Mouse (Mus musculus): Measurements from ENCODE around the gene Polr2m. TPM values are rescaled to one million over a fixed set of nuclear protein-coding genes. Genes with fewer than 3 reads are reported as not detected.
"Not testable (repeated sequence)": the region's sequence is repeated elsewhere in the genome, so short reads cannot be mapped to it uniquely, and the experiment has no call there.

Gene Polr2m
- total RNA-seq (2021), result 100 to 1,000 TPM; 189 TPM

GRCm38 (mm10) chr9:71485475-71486094 is at the start of gene Polr2m:
Gene Polr2m (minus strand): TSS chr9:71485935.
- intact Hi-C loops (cut with DNase I), result no loop called here

GRCm38 (mm10) chr9:71535036-71535435 is 49.3 kb upstream of the Polr2m start:
- intact Hi-C loops (cut with DNase I), result no loop called here
- DNase-seq (ENCODE audit: extremely low spot score in 1 of 2, low spot score in 2 of 2), result no peak

More at GRCm38 (mm10) chr9:71485475-71486094, at the start of gene Polr2m:
- peak; percentile 90 to 95 for DNase-seq (ENCODE audit: extremely low spot score in 1 of 2, low spot score in 2 of 2)

- intact Hi-C loops (cut with DNase I), result no loop called here
- peak in 1 of 2 experiments; percentile 31 for DNase-seq (ENCODE audit: extremely low spot score in 1 of 2, low spot score in 2 of 2)
Measured at GRCm38 (mm10) chr9:71529960-71530359, 44.2 kb upstream of the Polr2m start.

DNA sequence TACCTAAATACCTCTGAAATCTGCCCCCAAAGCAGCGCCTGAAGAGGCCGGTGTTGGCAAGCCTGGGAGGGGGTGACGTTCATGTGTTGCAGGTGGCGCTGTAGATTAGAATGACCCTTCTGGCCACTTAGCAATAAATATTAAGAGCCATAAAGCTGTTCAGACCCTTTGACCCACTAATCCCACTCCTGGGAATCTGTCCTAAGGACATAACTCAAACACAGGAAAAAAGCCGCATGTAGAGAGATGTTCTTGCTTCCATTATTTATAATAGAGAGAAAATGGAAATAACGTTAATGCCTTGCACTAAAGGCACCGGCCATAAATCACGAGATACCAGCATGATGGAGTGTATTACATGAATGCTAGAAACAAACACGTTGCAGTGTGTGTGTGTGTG is 41.7 kb upstream of the Polr2m start:
- intact Hi-C loops (cut with DNase I), result no loop called here
- DNase-seq (ENCODE audit: extremely low spot score in 1 of 2, low spot score in 2 of 2), result no peak

GRCm38 (mm10) chr9:71523901-71524300 is 38.2 kb upstream of the Polr2m start:
- intact Hi-C loops (cut with DNase I), result no loop called here
- no peak for DNase-seq (ENCODE audit: extremely low spot score in 1 of 2, low spot score in 2 of 2)

GRCm38 (mm10) chr9:71519836-71520235 is 34.1 kb upstream of the Polr2m start:
- intact Hi-C loops (cut with DNase I), result no loop called here
- no peak for DNase-seq (ENCODE audit: extremely low spot score in 1 of 2, low spot score in 2 of 2)

DNA sequence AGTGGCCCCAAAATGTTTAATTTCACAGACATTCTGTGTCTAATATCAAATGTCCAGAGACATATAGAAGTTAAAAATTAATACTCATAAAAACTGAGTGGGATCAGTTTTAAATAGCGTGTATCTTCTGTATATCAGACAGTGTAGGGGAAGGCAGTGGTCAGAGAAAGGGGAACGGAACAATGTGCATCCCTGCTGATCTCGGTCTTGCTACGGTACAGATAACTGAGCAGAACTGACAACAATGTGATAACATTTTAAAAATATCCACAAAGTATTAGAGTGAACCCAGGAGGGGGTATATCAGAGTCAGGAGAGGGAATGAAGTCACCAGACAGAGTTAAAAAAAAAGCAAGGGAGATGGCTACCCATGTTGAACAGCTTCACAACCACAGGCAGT is 31.8 kb upstream of the Polr2m start:
- intact Hi-C loops (cut with DNase I), result no loop called here
- DNase-seq (ENCODE audit: extremely low spot score in 1 of 2, low spot score in 2 of 2), result no peak

GRCm38 (mm10) chr9:71515862-71516261 is 30.1 kb upstream of the Polr2m start:
- DNase-seq (ENCODE audit: extremely low spot score in 1 of 2, low spot score in 2 of 2), result no peak
- intact Hi-C loops (cut with DNase I), result no loop called here

GRCm38 (mm10) chr9:71513566-71513965 is 27.8 kb upstream of the Polr2m start:
- no peak for DNase-seq (ENCODE audit: extremely low spot score in 1 of 2, low spot score in 2 of 2)
- intact Hi-C loops (cut with DNase I), result no loop called here

DNA sequence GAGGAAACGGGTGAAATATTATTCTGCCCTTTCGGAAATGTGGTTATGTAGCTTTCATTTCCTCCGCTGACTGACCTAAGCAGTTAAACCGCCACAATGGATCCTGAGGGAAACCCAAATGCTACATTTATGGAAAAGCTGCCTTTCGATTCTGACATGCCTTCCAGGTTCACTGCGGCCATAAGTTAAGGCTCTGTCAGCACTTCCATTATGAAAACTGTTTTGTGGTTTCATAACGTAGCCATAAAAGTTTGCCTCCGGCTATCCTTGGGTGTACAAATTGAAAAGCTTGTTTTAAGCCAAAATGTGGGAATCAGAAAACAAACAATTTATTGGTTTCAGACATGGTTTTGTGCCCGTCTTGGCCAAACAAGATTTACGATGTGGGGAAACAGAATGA is 27.2 kb upstream of the Polr2m start:
- intact Hi-C loops (cut with DNase I), result no loop called here
- no peak for DNase-seq (ENCODE audit: extremely low spot score in 1 of 2, low spot score in 2 of 2)

GRCm38 (mm10) chr9:71498391-71499182 is 12.9 kb upstream of the Polr2m start:
- intact Hi-C loops (cut with DNase I), result no loop called here
- DNase-seq (ENCODE audit: extremely low spot score in 1 of 2, low spot score in 2 of 2), result peak in 1 of 2 experiments; percentile 46

DNA sequence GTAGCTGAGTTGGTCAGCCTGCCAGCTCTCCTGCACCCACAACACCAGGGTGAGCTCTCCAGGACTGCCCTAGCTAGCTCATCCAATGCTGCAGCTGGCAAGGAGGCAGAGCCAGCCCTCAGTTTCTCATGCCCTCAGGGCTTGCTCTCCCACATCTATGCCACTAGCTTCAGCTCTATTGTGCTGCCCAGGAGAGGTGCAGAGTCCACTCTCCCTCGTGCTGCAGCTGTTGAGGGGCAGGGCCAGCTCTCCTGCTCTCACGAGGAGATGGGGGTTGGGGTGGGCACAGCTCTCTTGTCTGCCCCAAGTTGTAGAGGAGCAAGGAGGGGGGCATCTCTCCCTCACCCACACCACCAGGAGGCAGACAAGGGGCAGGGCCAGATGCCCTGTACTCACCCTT is 10.9 kb upstream of the Polr2m start:
- no peak for DNase-seq (ENCODE audit: extremely low spot score in 1 of 2, low spot score in 2 of 2)
- intact Hi-C loops (cut with DNase I), result no loop called here

GRCm38 (mm10) chr9:71493771-71494170 is 8.0 kb upstream of the Polr2m start:
- intact Hi-C loops (cut with DNase I), result no loop called here
- no peak for DNase-seq (ENCODE audit: extremely low spot score in 1 of 2, low spot score in 2 of 2)

- intact Hi-C loops (cut with DNase I), result no loop called here
Measured at GRCm38 (mm10) chr9:71492296-71493025, 6.7 kb upstream of the Polr2m start.

DNA sequence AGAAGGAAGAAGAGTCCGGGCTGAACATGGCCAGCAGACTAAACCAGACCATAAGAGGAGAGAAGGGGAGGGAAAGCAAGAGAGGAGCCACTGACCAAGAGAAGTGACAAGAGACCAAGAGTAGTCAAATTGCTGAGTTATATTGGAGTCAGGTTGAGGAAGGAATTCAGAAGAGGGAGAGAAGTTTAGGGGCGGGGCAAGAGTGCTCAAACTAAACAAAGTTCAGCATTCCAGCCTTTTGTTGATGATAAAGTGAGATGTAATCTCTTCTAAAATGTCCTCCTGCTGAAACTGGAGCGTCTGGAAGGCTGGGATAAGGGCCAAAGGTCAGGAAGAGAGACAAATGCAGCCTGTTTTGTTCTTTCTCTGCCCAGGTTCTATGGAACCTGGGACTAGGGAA is 4.3 kb upstream of the Polr2m start:
- DNase-seq (ENCODE audit: extremely low spot score in 1 of 2, low spot score in 2 of 2), result no peak
- intact Hi-C loops (cut with DNase I), result no loop called here

More at GRCm38 (mm10) chr9:71492296-71493025, 6.7 kb upstream of the Polr2m start:
- no peak for DNase-seq (ENCODE audit: extremely low spot score in 1 of 2, low spot score in 2 of 2)

DNA sequence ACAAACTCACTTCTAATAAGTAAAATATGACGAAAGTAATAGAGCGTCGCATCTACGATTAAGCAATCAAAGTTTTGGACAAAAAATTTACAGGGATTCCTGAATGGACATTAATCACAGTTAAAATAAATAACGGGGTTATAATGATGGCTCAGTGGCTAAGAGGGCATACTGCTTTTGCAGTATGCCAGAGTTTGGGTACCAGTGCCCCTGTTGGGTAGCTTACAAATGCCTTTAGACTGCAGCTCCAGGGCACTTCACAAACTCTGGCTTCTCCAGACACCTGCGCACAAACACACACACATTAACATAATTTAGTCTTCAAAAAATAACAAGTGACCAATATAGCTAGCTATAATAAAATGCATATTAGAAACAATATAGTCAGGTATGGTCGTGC is 392 bp upstream of the Polr2m start:
- intact Hi-C loops (cut with DNase I), result no loop called here
- DNase-seq (ENCODE audit: extremely low spot score in 1 of 2, low spot score in 2 of 2), result no peak

GRCm38 (mm10) chr9:71484871-71485474 is 762 bp downstream of the Polr2m start:
- DNase-seq (ENCODE audit: extremely low spot score in 1 of 2, low spot score in 2 of 2), result no peak
- intact Hi-C loops (cut with DNase I), result no loop called here

DNA sequence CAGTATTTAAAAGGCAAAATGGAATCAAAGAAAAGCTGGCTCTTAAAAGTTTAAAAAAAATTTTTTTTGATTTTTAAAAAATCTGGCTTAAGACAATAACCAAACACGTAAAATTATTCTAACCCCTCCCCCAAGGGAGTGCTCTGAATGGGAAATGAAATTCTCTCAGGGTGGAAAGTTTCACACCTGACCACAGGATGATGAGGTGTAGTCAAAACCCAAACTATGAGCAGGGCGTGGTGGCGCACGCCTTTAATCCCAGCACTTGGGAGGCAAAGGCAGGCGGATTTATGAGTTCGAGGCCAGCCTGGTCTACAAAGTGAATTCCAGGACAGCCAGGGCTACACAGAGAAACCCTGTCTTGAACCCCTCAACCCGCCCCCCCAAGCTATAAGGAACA is 1.9 kb downstream of the Polr2m start:
- DNase-seq (ENCODE audit: extremely low spot score in 1 of 2, low spot score in 2 of 2); intact Hi-C loops (cut with DNase I): not testable (repeated sequence)

DNA sequence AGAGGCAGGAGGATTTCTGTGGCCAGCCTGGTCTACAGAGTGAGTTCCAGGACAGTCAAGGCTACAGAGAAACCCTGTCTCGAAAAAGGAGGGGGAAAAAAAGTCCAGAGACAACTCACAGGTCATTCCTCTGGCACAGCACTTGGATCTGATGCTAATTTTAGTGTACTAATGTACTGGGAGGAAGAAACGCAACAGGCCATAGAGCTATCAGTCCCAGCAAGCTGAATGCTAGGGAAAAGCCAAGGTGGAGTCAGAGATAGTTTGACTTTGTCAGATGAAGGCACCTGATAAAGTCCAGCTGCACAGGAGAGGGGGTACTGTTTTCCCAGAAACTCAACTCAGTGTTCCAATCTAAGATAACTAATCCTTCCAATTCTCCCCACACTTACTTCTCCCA is 5.4 kb downstream of the Polr2m start:
- intact Hi-C loops (cut with DNase I), result no loop called here
- no peak for DNase-seq (ENCODE audit: extremely low spot score in 1 of 2, low spot score in 2 of 2)

Data from left cerebral cortex, postnatal 10 days (tissue).